Mouse (Mus musculus): ENCODE measurements around the gene Ppp3r2. TPM values are rescaled to one million over a fixed set of nuclear protein-coding genes. Genes with fewer than 3 reads are reported as not detected.

Ppp3r2 gene
- polyA plus RNA-seq (2014; fragmentation: Illumina TruSeq; extraction: RNeasy Lipid Tissue Mini Kit (QIAGEN cat#74804); ENCODE audit: low read depth, low replicate concordance) = not detected

GRCm38 (mm10) chr4:49681812-49682211 lies at the start of gene Ppp3r2:
TSS of gene Ppp3r2 (minus strand) at chr4:49682024.

GRCm38 (mm10) chr4:49631319-49632138 lies 50.3 kb downstream of the Ppp3r2 start, which contains the start of gene Rnf20:
TSS of gene Rnf20 (plus strand) at chr4:49632006.

Other genes starting within 250 kb of the Ppp3r2 start
- 35.2 TPM for gene Acnat1, start 208.1 kb downstream of the Ppp3r2 start, polyA plus RNA-seq (2014; fragmentation: Illumina TruSeq; extraction: RNeasy Lipid Tissue Mini Kit (QIAGEN cat#74804); ENCODE audit: low read depth, low replicate concordance)
- gene Baat, start 175.5 kb downstream of the Ppp3r2 start, polyA plus RNA-seq (2014; fragmentation: Illumina TruSeq; extraction: RNeasy Lipid Tissue Mini Kit (QIAGEN cat#74804); ENCODE audit: low read depth, low replicate concordance) = 1.9 TPM
- 94.1 TPM for gene Mrpl50, start 160.9 kb downstream of the Ppp3r2 start, polyA plus RNA-seq (2014; fragmentation: Illumina TruSeq; extraction: RNeasy Lipid Tissue Mini Kit (QIAGEN cat#74804); ENCODE audit: low read depth, low replicate concordance)
- gene Zfp189, start 160.8 kb downstream of the Ppp3r2 start, polyA plus RNA-seq (2014; fragmentation: Illumina TruSeq; extraction: RNeasy Lipid Tissue Mini Kit (QIAGEN cat#74804); ENCODE audit: low read depth, low replicate concordance) = 6.2 TPM
- 159 TPM for gene Aldob, start 132.5 kb downstream of the Ppp3r2 start, polyA plus RNA-seq (2014; fragmentation: Illumina TruSeq; extraction: RNeasy Lipid Tissue Mini Kit (QIAGEN cat#74804); ENCODE audit: low read depth, low replicate concordance)
- 12.2 TPM for gene Tmem246, start 84.1 kb downstream of the Ppp3r2 start, polyA plus RNA-seq (2014; fragmentation: Illumina TruSeq; extraction: RNeasy Lipid Tissue Mini Kit (QIAGEN cat#74804); ENCODE audit: low read depth, low replicate concordance)
- gene Rnf20, start 50.0 kb downstream of the Ppp3r2 start, polyA plus RNA-seq (2014; fragmentation: Illumina TruSeq; extraction: RNeasy Lipid Tissue Mini Kit (QIAGEN cat#74804); ENCODE audit: low read depth, low replicate concordance) = 78.3 TPM
- 1.6 TPM for gene Grin3a, start 163.7 kb upstream of the Ppp3r2 start, polyA plus RNA-seq (2014; fragmentation: Illumina TruSeq; extraction: RNeasy Lipid Tissue Mini Kit (QIAGEN cat#74804); ENCODE audit: low read depth, low replicate concordance)

Measured in sigmoid colon, adult 10 weeks (tissue).